Mouse (Mus musculus) cerebellum, adult 2 months (tissue): Measurements from ENCODE around the gene Akap2. TPM values are rescaled to one million over a fixed set of nuclear protein-coding genes. Genes with fewer than 3 reads are reported as not detected.
A peak's percentile ranks its signal among the peaks of the same experiment; 100 is the strongest.

Source experiments
- DNase-seq, 2 experiments: peaks; one replicate each; pipeline ENCODE4 v3.0.0; 2021
- H3K27ac ChIP-seq: fragments of 200-500 bp; 2 replicates; pipeline ENCODE4 v1.5.1; 2012; ENCODE audit warnings: low read length, control low read depth, inconsistent platforms; ENCODE audit not compliant: insufficient read depth
- H3K27me3 ChIP-seq: fragments of 200-500 bp; 2 replicates; pipeline ENCODE4 v1.6.1; 2012; ENCODE audit warnings: inconsistent platforms, mild to moderate bottlenecking, low read length, moderate library complexity; ENCODE audit not compliant: control insufficient read depth, insufficient read depth
- H3K4me1 ChIP-seq: fragments of 200-500 bp; 2 replicates; pipeline ENCODE4 v1.6.1; 2011; ENCODE audit warnings: low read length; ENCODE audit not compliant: control insufficient read depth, insufficient read depth
- H3K4me3 ChIP-seq: fragments of 200-500 bp; replicated peaks from 2 replicates; pipeline ENCODE3; 2011; ENCODE audit warnings: mild to moderate bottlenecking, low read depth, low read length, control low read depth; ENCODE audit not compliant: insufficient read depth
- CTCF ChIP-seq: fragments of 200-500 bp; IDR thresholded peaks from 2 replicates; pipeline ENCODE4 v1.5.1; 2011; ENCODE audit warnings: low read depth, mild to moderate bottlenecking, control low read depth, low read length, moderate library complexity, borderline replicate concordance; ENCODE audit not compliant: insufficient read depth
- POLR2A ChIP-seq: fragments of 200-500 bp; IDR thresholded peaks from 2 replicates; pipeline ENCODE4 v1.6.1; 2011; ENCODE audit warnings: low read length, control low read depth, borderline replicate concordance; ENCODE audit not compliant: insufficient read depth
- WGBS: fragments of 180-500 bp; shearing (Covaris S2); methylation state at CpG from one replicate; pipeline ENCODE4 v1.1.7; 2018; 5-methylcytosine and 5-hydroxymethylcytosine counted together
- polyA plus RNA-seq: library from polyadenylated mRNA; depleted of rRNA; stranded (reverse); fragments of >200 nt; gene quantifications from 2 replicates; pipeline ENCODE4 v1.2.3, GENCODE M21; 2012; rRNA removed

Akap2 gene
- polyA plus RNA-seq: 33.6 and 34.5 TPM in 2 replicates

DNA sequence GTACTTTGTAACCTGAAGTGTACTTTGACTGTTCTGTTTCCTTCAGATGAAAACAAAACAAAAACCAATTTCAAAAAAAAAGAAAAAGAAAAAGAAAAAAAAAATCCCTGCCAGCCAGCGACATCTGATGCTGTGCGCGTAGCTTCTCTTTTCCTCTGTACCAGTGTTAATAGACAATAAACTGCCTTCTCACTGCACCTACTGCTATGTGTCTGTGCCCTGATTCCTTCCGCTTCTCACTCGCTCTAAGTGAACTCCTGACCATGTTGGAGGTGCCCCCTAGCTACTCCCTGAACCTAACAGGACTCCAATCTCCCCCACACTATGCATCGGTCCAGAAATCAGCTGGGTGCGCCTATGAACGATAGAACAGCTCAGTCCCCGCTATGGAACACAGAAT is at the start of gene Akap2:
TSS of gene Akap2 (plus strand) at position 304 of the 400 bp plus-strand sequence.
- TF ChIP-seq CTCF (no peak), POLR2A (no peak)
- H3K4me1 ChIP-seq: no peaks in the 10 kb centered on the region
- H3K27ac ChIP-seq: no peak within 1 kb of the TSS
- no peaks in the 10 kb centered on the region for H3K27me3 ChIP-seq
- DNase-seq: no peak
- H3K4me3 ChIP-seq: no peak within 1 kb of the TSS
- 80% methylated on average over 9 of the region's 9 CpGs for WGBS

DNA sequence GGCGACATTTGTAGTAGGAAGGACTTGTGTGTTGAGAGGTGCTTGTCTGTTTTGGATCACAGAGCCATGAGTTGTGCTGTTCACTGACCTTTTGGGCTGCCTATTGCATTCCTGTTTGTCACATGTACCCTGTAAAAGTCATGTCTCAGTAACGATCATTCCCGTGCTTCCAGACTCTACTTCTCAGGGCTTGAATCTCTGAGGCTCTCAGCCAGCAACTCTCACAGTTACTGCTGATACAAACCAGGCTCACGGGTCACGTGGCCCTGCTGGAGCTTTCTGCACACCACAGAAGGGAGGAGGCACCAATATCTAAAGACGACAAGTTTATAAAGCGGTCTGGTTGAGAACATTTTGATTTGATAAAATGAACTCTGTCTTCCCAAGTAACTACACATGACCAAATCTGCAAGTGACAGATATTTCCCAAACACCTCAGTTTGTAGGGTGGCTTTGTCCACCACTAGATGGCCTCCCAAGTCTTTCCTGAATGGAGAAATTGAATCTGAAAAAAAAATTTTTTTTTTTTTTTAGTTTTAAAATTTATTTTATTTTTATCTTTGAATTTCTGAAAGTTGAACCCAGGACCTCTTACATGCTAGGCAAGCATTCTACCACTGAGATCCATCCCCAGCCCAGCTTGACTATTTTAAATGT is 46.5 kb upstream of the Akap2 start:
- Histone ChIP-seq H3K4me3 (no peak overlapping the region), H3K27me3 (no peaks in the 10 kb centered on the region), H3K27ac (no peak overlapping the region), H3K4me1 (peaks cover 2% of the 10 kb centered on the region; the same call in 1 of the 2 replicates)
- TF ChIP-seq CTCF (no peak), POLR2A (no peak)
- DNase-seq: no peak
- WGBS: 67% methylated on average over 7 of the region's 7 CpGs

DNA sequence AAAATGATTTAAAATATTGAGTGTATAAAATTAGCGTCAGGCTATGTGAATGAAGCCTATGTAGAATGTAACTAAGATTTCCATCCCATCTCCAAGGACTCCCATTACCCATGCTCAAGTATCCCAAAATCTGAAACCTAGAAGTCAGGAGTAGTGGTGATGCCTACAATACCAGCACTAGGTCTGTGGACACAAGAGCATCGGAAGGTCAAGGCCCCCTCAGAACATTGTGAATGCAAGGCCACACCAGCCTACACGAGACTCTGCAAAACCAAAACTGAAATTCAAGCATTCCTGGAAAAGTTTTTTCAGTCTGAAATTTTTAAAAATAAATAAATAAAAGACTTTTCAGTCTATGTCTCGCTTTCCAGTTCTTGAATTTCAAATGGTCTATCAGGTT is 44.9 kb upstream of the Akap2 start:
- TF ChIP-seq CTCF: no peak
- WGBS: 83% methylated on average over 4 of the region's 4 CpGs
- no peak for DNase-seq
- H3K4me3 ChIP-seq: no peak overlapping the region
- no peaks in the 10 kb centered on the region for H3K27me3 ChIP-seq
- no peaks in the 10 kb centered on the region for H3K4me1 ChIP-seq
- no peak overlapping the region for H3K27ac ChIP-seq

DNA sequence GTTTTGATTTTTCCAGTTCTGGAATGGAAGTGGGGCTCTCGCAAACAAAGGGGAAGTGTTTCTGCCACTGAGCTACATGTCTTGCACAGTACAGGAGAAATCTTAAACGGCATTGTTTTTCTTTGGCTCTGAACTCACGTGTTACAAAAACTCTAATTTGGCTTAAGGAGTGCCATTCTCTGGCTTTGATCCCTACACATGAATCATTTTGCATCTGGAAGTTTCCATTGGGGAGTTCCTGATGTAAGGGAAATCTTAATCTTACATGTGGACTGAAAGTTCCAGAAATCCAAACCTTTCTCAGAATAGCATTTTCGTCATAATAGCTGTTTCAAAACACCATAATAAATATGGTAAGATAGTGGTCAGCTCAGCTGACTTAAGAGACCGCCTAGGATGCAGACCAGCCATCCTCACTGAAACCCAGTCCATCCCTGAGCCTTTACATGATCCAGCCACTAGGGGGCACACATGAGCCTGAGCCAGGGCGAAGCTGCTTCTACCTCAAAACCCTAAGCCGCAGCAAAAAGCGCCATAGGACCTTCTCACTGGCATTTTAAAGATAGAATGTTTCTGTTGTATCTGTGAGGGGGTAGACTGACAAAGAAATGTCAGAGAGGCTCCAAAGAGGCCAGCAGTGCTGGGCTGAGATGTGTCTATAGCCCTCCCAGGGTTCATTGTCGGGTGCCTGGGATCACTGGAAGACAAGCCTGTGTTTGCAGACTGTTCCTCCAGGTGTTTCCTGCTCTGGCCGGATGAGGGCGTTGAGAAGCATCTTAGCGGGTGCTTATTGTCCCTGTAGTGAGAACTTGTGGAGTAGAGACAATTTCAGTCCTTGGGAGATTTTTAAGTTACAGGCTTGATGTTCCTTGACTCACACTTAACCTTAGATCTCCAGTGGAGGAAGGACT is 44.2 kb upstream of the Akap2 start:
- no peak overlapping the region for H3K27ac ChIP-seq
- H3K4me3 ChIP-seq: peak overlapping the region; percentile 27
- H3K4me1 ChIP-seq: no peaks in the 10 kb centered on the region
- WGBS: 17% methylated on average over 12 of the region's 12 CpGs
- peak; percentile 90 for TF ChIP-seq CTCF
- no peak for TF ChIP-seq POLR2A
- DNase-seq: peak; percentile 78 to 86
- H3K27me3 ChIP-seq: no peaks in the 10 kb centered on the region

DNA sequence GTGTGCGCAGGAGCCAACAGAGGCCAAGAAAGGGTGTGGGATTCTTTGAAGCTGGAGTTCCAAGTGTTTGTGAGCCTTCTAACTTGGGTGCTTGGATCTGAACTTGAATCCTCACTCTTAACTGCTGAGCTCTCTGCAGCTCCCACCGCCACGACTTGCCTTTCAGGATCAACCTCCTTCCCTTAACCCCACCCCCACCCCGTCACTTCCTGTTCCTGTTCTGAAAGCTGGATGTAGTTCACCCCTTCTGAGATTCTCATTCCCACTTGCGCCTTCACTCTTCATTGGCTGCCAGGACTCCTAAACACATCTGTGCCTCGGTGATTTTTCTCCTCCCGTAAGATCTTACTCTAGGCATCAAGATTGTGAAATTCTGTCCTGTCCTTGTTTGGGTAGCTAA is 43.1 kb upstream of the Akap2 start:
- TF ChIP-seq POLR2A: no peak
- TF ChIP-seq CTCF: no peak
- Histone ChIP-seq H3K27me3 (no peaks in the 10 kb centered on the region), H3K4me3 (no peak overlapping the region), H3K4me1 (no peaks in the 10 kb centered on the region), H3K27ac (no peak overlapping the region)
- DNase-seq: no peak
- 90% methylated on average over 7 of the region's 7 CpGs for WGBS

DNA sequence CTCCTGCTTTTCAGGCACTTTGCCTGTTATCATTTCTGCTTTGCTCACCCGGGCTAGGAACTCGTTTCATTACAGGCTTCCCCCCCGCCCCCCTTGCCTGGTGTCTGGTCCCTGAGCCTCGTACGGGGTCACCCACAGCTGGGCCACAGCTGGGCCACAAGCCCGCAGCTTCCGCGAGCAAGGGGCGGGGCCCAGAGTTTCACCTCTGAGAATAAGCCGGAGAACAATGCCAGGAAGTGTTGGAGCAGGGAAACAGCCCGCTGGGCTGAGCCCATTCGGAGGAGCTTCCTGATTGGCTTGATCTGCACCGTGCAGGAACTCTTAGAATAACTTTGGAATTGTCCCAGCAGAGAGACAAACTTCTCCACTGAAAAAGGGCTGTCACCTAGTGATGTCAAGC is 42.1 kb upstream of the Akap2 start:
- Histone ChIP-seq H3K4me3 (no peak overlapping the region), H3K27ac (no peak overlapping the region), H3K27me3 (no peaks in the 10 kb centered on the region), H3K4me1 (no peaks in the 10 kb centered on the region)
- WGBS: 8% methylated on average over 13 of the region's 13 CpGs
- DNase-seq: no peak
- TF ChIP-seq CTCF: no peak
- no peak for TF ChIP-seq POLR2A

DNA sequence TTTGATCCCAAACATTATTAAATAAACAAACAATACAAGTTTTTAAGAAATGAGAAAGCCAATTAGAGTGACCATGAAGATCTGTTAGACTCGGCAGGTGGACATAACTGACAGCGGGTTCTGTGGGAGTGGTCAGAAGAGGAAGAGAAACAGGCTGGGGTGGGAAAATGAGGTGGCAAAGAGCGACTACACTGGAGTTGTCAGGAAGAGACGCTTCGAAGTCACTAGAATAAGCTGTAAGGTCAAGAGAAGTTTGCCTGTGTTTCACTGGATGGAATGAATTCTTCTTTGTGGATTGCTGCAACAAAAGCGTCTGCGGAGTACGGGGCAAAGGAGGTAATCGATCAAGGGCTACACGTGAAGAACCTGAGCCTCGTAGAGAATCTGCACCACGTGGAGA is 39.5 kb upstream of the Akap2 start:
- Histone ChIP-seq H3K27ac (no peak overlapping the region), H3K27me3 (no peaks in the 10 kb centered on the region), H3K4me3 (no peak overlapping the region), H3K4me1 (no peaks in the 10 kb centered on the region)
- DNase-seq: no peak
- WGBS: 83% methylated on average over 12 of the region's 12 CpGs
- no peak for TF ChIP-seq CTCF
- TF ChIP-seq POLR2A: no peak
